ENCODE assay signal across 36 mouse cellular contexts in the genomic region with DNA sequence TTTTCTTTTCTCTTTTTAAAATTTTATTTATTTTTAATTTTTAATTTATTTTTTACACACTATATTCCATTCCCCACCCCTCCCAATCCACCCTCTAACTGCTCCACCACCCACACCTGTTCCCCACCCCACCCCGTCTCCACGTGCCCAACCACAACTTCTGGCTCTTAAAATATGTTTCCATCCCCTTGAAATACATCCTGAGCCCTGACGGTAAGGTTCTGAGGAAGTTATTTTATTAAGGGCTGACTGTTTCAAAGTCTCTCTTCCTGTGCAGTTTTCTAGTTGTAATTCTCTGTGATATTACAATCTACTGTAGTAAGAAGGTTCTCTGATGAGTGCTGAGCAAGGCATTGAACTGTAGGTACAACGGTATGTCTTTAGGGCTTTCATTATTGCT.
"Had no signal": no experiment of that assay in that cellular context is flagged by ENCODE, and none has a peak within 500 bp of the region (broad histone marks: within the 10 kb centered on the region; RNA-seq: fewer than 3 reads in every experiment).

No protein-coding gene starts in this region.

- H3K36me3 ChIP-seq: heart, embryonic 10.5 days; heart, embryonic 12.5 days; heart, embryonic 13.5 days; heart, embryonic 15.5 days; hindbrain, embryonic 10.5 days; hindbrain, embryonic 12.5 days; hindbrain, embryonic 13.5 days; hindbrain, embryonic 15.5 days; intestine, embryonic 15.5 days; kidney, embryonic 15.5 days had no signal

- H3K9me3 ChIP-seq: heart, embryonic 10.5 days; heart, embryonic 12.5 days; heart, embryonic 13.5 days; heart, embryonic 15.5 days; hindbrain, embryonic 10.5 days; hindbrain, embryonic 12.5 days; hindbrain, embryonic 13.5 days; hindbrain, embryonic 15.5 days; intestine, embryonic 15.5 days; kidney, embryonic 15.5 days had no signal

- H3K9ac ChIP-seq: heart, embryonic 12.5 days; heart, embryonic 13.5 days; heart, embryonic 15.5 days; hindbrain, embryonic 12.5 days; hindbrain, embryonic 13.5 days; hindbrain, embryonic 14.5 days; hindbrain, embryonic 15.5 days; intestine, embryonic 15.5 days; kidney, embryonic 15.5 days had no signal

- DNase-seq: heart, postnatal 10 days; heart, postnatal 14 days; heart, postnatal 36 days; heart, postnatal 4 days; kidney, adult 11 months; kidney, adult 18-20 months; kidney, adult 2 months; kidney, adult 8-10 months; kidney, adult 9 months; kidney, postnatal 10 days; kidney, postnatal 14 days; kidney, postnatal 25 days; kidney, postnatal 36 days; kidney, postnatal 4 days; layer of hippocampus, adult 9-11 months; layer of hippocampus, postnatal 36 days had no signal

- H3K4me2 ChIP-seq: heart, embryonic 11.5 days; heart, embryonic 12.5 days; heart, embryonic 13.5 days; heart, embryonic 15.5 days; hindbrain, embryonic 12.5 days; hindbrain, embryonic 13.5 days; hindbrain, embryonic 14.5 days; hindbrain, embryonic 15.5 days; intestine, embryonic 15.5 days; kidney, embryonic 15.5 days had no signal

- H3K27ac ChIP-seq: heart, embryonic 10.5 days; heart, embryonic 13.5 days; heart, embryonic 15.5 days; hindbrain, embryonic 10.5 days; hindbrain, embryonic 12.5 days; hindbrain, embryonic 13.5 days; hindbrain, embryonic 14.5 days; hindbrain, embryonic 15.5 days; hindbrain, postnatal 0 days; intestine, embryonic 15.5 days; kidney, embryonic 15.5 days; kidney, postnatal 0 days; layer of hippocampus, adult 2 months; left cerebral cortex, adult 2 months had no signal

- H3K4me3 ChIP-seq: heart, embryonic 10.5 days; heart, embryonic 12.5 days; heart, embryonic 13.5 days; heart, embryonic 15.5 days; hindbrain, embryonic 10.5 days; hindbrain, embryonic 12.5 days; hindbrain, embryonic 13.5 days; hindbrain, embryonic 15.5 days; intestine, embryonic 15.5 days; kidney, embryonic 15.5 days; layer of hippocampus, adult 2 months; left cerebral cortex, adult 2 months had no signal

- H3K27me3 ChIP-seq: heart, embryonic 12.5 days; heart, embryonic 13.5 days; heart, embryonic 15.5 days; hindbrain, embryonic 12.5 days; hindbrain, embryonic 13.5 days; hindbrain, embryonic 15.5 days; intestine, embryonic 15.5 days; kidney, embryonic 15.5 days had no signal

- H3K4me1 ChIP-seq: heart, embryonic 10.5 days; heart, embryonic 12.5 days; heart, embryonic 13.5 days; heart, embryonic 15.5 days; hindbrain, embryonic 10.5 days; hindbrain, embryonic 12.5 days; hindbrain, embryonic 13.5 days; hindbrain, embryonic 15.5 days; intestine, embryonic 15.5 days; kidney, embryonic 15.5 days had no signal

- ATAC-seq: hindbrain, embryonic 16.5 days; hindbrain, postnatal 0 days; inflammation-experienced regulatory T-cells, adult 6 months; intestine, embryonic 15.5 days; intestine, embryonic 16.5 days; intestine, postnatal 0 days had no signal
